Mouse (Mus musculus) spleen, postnatal 36 days (tissue): ENCODE results near the gene Mgat3.

Source experiments
- DNase-seq, 2 experiments: peaks; one replicate each; pipeline ENCODE4 v3.0.0; 2022; ENCODE audit warnings: low spot score in 2 of 2, mixed read lengths in 1 of 2

Mgat3 gene

DNA sequence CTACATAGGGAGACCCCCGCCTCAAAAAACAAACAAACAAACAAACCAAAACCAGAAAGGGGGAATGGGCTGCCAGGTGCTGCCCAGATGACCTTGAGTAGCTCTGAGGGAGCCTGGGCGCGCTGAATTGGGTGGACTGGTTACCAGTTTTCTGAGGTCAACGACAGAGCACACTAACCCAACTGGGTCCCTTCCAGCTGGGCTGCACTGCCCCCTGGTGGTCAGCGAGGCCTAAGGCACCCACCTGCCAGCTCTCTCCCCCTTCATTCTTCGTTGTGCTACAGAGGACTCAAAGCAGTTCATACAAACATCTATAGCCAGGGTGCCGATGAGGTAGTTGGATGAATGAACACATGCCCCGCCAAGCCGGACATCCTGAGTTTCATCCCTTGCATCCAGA is 51.7 kb downstream of the Mgat3 start:
- DNase-seq = peak; percentile 52 to 66

DNA sequence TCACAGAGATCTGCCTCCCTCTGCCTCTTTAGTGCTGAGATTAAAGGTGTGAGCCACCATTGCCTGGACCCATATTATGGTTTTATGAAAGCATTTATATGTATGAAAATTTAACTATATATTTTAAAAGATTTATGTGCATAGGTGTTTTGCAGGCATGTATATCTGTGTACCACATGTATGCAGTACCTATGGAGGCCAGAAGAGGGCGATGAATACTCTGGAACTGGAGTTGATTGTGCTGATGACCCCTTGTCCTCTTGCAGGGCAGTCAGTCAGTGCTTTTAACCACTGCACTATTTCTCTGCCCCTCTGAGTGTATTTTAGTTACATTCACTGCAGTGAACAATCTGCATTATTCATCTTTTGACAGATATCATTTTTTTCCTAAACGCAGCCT is 52.3 kb downstream of the Mgat3 start:
- DNase-seq = peak; percentile 43 to 69

DNA sequence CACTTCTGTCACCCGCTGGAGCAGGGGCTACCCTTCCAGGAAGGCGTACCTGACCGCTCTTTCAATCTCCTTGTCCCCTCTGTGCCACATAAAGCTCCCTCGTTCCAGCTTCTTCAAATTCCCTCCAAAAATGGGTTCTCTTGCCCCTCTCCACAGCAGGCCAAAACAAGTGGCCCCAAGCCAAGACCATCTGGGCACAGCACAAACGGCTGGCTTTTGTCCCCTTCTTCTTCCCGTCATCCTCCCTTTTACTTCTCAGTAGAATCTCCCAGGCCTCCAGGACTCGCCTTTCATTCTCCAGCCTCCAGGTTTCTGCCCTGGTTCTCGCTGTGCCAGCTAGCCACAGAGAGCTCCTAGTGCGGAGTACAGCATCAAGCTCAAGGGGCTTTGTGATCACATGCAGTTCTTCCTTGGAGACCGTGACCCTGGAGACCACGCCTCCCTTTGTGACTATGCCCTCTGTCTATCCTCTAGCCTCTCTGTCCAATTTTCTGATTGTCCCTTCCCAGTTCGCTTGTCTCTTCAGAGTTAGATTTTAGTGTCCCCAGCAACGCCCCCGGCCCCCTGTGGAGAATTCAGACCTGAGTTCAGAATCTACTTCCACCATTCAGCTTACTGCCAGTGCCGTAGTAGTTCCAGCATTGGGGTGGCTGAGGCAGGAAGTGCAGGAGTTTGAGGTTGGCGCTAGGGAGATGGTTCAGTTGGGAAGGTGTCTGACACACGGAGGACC is 54.7 kb downstream of the Mgat3 start:
- no peak for DNase-seq

DNA sequence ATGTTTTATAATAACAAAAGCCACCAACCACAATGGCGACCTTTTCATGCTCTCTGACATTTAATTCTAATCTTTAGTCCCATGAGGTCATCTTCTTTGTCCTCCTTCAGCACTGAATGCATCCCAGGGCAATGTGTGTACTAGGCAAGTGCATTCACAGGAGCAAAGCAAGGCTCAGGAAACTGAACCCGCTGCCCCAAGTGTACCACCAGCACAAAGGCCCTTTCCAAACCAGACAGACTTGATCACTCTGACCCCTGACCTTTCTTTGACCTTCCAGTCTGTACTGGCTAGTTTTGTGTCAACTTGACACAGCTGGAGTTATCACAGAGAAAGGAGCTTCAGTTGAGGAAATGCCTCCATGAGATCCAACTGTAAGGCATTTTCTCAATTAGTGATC is 58.8 kb downstream of the Mgat3 start:
- DNase-seq = no peak

DNA sequence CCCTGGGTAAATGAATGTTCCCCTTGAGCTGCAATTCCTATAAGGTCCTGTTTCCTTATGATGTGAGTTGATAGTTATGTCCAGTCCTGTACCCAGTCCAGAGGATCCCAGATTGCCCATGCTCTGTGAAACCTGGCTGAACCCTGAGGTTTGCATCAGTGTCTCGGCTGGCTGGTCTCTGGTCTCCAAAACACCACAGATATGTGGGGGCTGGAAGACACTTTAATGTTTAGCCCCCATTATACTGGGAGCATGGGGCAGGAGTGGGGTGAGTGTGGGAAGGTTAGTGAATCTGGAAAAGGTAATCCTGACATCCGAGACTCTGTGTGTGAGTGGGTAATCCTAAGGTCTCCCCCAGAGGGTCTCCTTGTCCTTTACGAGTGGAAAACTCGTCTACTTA is 59.5 kb downstream of the Mgat3 start:
- no peak for DNase-seq

DNA sequence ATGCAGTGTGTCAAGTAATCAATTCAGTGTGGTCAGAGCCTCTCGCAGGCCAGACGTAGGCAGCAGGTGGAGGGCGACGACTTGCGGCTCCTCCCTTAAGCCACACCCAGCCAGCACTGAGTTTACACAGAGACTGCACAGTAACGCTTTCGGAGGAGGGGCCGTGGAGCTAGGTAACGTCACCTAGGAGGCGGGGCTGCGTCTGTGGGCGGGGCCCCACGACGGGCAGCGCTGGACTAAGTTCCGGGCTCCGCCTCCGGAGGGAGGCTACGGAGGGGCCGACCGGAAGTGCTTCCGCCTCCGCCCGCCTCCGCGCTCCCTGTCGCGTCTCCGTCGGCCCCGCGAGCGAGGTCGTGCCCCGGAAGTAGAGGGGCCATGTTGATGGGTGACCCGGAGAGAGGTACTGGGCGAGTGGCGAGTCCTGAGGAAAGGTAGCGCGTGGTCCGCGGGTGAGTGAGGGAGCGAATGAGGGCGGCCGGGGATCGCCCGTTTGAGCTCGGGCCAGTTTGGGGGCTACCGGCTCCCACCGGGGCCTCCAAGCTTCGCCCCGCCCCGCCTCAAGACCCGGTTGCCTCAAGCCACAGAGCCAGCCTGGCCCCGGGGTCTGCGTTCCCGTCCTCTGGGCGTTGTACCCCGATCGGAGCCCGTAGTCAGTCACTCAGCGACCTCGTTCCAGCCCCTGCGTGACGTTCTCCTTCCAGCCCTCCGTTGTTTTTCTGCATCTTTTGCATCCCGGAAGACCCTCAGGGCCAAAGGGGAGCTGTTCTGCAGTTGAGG is 60.4 kb downstream of the Mgat3 start, which contains the start of gene Mief1:
Gene Mief1 (plus strand): TSS at position 286 of the 777 bp plus-strand sequence.
- DNase-seq = peak; percentile 99

DNA sequence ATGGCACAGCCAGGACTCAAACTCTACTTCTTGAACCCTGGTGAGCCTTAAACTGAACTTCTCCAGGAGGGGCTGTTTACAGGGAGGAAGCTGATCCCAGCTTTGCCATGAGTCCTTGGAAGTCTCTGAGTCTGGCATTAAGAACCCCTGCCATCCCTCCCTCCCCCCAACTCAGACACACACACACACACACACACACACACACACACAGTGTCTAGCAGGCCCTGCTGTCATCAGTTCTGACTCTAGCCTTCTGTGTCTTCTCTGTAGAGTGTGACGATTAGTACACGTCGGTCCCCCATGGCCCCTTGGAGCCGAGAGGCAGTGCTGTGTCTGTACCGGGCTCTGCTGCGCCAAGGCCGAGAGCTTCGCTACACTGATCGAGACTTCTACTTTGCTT is 62.0 kb downstream of the Mgat3 start, which contains the start of gene AC140267.1:
Gene AC140267.1 (plus strand): TSS at position 301 of the 400 bp plus-strand sequence.
- no peak for DNase-seq

DNA sequence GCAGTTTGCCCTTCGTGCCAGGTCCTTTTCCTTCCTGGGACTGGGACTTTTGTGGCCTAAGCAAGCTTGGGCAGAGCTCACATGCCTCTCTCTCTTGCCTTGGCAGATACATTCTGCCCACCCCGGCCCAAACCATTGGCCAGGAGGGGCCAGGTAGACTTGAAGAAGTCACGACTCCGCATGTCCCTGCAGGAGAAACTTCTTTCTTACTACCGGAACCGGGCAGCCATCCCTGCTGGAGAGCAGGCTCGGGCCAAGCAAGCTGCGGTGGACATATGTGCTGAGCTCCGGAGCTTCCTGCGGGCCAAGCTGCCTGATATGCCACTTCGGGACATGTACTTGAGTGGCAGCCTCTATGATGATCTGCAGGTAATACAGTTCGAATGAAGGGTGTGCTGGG is 74.6 kb downstream of the Mgat3 start:
- no peak for DNase-seq

DNA sequence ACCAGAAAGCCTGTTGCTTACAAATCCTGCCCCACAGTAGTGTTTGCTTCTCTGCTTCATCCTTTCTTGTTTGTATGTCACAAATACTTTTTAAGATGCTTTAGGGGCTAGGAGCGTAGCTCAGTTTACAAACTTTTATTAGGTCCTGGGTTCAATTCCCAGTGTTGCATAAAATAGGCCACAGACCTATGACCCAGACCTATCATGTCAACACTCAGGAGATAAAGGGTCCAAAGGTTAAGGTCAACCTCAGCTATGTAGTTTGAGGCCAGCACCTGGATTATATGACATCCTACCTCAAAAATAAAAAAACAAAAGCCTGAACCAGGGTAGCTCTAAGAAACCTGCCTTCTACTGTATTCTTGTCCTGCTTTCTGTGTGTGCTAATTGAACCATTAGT is 75.1 kb downstream of the Mgat3 start:
- DNase-seq = no peak

DNA sequence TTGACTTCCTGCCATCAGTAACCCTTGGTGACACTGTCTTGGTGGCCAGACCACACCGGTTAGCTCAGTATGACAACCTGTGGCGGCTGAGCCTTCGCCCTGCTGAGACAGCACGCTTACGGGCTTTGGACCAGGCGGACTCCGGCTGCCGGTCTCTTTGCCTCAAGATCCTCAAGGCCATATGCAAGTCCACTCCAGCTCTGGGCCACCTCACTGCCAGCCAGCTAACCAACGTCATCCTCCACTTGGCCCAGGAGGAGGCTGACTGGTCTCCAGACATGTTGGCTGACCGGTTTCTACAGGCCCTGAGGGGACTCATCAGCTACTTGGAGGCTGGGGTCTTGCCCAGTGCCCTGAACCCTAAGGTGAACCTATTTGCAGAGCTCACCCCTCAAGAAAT is 76.2 kb downstream of the Mgat3 start:
- no peak for DNase-seq

DNA sequence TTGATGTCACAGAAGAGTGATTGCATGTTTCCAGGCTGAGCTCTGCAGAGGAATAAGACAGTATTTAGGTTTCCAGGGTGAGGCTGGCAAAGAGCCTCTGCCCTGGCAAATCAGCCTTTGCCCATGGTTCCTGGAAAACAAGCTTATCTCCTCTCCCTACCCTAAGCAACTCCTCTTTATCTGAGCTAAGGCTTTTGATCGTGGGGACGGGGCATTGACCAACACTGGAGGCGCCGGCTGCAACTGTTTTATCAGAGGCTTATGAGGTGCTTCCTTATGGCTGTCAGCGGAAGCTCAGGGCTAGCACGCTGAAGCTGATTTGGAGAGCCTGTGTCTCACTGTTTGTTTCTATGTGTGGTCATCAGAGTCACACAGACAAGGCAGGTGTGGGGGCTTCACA is 77.1 kb downstream of the Mgat3 start:
- no peak for DNase-seq

DNA sequence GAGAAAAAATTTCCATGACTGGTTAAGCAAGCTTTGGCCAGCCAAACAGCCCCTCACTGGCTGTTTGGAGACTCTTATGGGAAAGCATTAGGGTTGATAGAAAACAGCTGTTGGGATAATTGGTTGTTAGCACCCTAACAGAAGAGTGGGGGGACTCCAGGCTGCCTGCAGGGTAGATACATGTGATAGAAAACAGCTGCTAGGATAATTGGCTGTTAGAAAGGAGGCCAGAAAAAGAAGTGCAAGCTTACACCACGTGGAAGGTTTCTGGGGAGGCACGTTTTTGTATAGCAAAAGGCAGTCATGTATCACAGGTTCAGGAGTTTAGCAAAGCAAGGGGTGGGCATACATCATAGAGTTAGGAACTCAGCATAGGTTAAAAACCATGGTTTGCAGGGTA is 80.0 kb downstream of the Mgat3 start:
- DNase-seq = no peak

DNA sequence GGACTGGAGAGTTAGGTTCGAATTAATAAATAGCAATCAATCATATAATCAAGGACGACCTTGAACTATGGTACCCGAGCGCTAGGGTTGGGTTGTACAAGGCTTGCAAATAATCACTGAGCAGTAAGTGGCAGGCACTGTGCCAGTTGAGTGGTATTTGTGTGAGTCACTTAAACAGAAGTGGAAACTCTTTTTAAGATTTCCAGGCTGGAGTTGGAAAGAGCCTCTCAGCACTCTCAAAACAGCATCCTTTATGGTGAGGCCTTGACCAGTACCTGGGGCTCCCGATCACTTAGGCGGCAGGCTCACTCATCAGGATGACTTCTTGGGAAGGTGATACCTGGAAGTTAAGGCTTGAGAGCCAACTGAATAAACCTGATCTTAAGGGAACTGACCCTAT is 80.7 kb downstream of the Mgat3 start:
- no peak for DNase-seq

DNA sequence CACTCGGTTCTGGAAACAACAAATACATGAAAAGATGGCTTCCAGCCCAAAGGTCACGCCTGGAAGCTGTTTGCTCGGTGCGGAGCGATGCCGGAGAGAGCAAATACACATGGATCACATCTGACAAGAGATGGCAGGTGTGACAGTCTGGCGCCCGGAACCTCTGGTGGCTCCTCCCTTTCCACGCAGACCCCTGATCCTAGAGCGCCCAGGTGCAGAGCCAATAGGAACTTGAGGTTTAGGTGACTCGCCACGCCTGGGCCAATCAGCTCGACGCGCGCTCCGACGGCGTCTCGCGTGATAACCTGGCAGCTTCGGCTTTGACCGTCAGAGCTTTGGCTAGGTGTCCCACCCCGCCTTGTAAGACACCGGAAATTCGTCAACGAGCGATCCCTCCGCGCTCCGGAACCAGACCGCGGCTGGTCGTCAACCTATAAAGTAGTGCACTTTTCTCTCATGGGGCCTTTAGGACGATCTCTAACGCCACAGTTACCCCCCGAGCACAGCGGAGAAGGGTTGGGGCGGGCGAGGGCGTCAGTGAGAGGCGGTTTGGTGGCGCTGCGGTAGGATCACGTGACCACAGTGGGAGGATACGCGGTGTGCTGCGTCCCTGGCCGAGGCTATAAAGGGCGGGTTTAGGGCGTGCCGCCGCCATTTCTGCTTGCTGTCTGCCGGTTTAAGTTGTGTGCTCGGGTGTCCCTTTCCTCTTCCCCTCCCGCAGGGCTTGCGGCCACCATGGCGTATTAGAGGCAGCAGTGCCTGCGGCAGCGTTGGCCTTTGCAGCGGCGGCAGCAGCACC is 81.5 kb downstream of the Mgat3 start, which contains the start of gene Atf4:
Gene Atf4 (plus strand): TSS at position 338 of the 799 bp plus-strand sequence.
- peak; percentile 98 to 99 for DNase-seq

DNA sequence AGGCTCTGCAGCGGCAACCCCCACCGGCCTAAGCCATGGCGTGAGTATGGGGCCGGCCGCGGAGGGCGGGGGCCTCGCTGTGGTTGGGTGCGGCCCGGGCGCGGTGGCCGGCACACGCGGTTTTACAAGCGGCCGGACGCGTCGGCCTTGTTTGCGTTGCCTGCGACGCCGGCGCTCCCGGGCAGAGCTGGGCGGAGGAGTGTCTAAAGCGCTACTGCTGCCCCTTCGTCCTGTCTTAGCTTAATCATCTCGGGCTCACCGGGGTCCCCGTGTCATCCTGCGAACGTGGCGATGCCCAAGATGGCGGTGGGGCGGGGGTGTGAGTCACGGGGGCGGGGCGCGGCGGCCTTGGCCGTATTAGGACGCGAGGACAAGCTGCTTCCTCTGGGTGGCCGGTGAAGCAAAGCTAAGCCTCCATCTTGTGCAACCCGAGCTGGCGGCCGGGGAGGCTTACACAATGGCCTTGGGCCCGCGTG is 82.2 kb downstream of the Mgat3 start:
- peak; percentile 82 to 86 for DNase-seq

DNA sequence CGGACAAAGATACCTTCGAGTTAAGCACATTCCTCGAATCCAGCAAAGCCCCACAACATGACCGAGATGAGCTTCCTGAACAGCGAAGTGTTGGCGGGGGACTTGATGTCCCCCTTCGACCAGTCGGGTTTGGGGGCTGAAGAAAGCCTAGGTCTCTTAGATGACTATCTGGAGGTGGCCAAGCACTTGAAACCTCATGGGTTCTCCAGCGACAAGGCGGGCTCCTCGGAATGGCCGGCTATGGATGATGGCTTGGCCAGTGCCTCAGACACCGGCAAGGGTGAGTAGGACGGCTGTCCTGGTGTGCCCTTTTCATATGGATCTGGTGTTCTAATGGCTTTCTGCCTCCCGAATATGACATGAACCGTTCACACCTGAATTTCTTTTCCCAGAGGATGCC is 82.7 kb downstream of the Mgat3 start:
- no peak for DNase-seq

DNA sequence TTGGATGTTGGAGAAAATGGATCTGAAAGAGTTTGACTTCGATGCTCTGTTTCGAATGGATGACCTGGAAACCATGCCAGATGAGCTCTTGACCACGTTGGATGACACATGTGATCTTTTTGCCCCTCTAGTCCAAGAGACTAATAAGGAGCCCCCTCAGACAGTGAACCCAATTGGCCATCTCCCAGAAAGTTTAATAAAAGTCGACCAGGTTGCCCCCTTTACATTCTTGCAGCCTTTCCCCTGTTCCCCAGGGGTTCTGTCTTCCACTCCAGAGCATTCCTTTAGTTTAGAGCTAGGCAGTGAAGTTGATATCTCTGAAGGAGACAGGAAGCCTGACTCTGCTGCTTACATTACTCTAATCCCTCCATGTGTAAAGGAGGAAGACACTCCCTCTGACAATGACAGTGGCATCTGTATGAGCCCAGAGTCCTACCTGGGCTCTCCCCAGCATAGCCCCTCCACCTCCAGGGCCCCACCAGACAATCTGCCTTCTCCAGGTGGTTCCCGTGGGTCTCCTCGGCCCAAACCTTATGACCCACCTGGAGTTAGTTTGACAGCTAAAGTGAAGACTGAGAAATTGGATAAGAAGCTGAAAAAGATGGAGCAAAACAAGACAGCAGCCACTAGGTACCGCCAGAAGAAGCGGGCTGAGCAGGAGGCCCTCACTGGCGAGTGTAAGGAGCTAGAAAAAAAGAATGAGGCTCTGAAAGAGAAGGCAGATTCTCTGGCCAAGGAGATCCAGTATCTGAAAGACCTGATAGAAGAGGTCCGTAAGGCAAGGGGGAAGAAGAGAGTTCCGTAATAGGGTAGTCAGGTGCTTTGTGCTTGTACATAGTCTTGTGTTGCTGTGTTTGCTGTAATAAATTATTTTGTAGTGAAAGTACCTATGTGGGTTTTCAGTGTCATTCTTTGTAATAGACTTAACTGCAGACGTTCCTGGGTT is 83.4 kb downstream of the Mgat3 start:
- DNase-seq = no peak

DNA sequence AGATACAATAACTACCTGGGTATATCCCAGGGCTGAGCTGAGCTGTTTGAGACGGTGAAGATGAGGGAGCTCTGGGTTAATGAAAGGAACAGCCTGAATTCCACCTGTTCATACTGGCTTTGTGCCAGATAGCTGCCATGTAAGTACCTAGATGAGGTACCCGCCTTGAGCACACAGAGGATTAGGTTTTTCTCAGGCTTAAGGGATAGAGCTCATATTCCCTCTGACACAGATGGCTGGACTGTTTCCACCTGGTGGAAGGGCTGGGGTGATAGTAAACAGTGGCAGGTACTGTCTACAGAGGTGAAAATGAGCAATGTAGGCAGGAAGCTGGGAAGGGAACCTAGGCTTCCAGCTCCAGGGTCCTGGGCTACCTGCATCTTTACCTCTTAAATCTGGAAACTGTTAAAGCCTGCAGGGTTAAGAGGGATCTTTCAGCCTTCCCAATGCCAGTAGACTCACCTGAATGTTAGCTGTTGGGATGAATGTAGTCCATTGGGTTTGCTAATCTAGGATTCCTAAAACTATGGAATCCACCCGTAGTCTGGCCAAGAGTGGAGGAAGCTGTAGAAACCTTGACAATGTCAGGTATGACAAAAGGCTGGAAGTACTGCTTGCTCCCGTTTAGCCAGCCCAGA is 84.2 kb downstream of the Mgat3 start:
- no peak for DNase-seq

DNA sequence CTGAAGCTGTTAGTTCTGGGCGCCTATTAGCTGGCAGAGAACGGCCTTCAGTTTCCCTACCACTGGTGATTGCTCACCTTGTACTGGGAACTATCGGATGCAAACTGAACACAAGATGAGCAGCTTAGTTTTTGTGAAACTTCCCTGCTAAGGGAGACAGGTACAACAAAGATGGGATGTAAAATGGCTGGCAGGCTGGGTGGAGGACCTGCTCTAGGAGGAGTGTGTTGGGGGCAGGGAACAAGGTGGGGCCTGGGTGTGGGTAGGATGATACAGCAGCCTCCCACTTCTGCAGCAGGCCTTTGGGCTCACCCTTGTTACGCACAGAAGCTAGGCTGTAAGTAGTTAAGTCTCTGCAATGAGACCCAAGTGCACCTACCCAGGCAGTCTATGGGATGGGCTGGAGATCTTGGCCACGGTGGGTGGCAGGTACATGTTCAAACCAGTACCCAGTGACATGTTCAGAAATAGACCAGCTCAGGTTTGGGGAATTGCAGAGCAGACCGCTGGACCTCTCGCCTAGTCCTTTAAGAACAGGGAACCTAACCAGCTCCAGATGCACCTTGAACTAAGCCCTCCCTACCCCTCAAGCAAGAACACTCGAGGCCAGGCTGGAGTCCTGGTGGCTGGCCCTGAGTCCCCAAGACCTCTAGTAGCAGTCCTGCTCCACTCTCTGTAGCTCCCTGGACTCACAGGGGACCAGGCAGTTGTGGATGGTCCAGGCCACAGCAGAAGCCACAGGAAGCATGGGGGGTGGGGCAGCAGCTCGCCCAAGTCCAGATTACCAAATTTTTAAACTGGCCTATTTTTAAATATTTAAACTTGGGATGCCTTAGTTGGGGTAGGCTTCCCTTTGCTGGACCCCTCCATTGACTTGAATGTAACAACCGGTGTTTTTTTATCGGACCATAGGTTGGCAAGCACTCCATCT is 85.0 kb downstream of the Mgat3 start:
- peak; percentile 61 to 68 for DNase-seq
